22 mouse cellular contexts compared by ENCODE assay signal in genomic region chr10:44388706-44389233, GRCm38 (mm10).
DNase-seq lines count a peak whose midpoint lies in the region; ATAC-seq and TF ChIP-seq lines count a peak whose summit lies in the region.
"Had no signal": no experiment of that assay in that cellular context is flagged by ENCODE, and none has a peak within 500 bp of the region (broad histone marks: within the 10 kb centered on the region; RNA-seq: fewer than 3 reads in every experiment).

No protein-coding gene starts in this region.

- H3K9ac ChIP-seq in lung, embryonic 15.5 days: no peak overlapping the region
- no peak overlapping the region for H3K9ac ChIP-seq in lung, postnatal 0 days (replicated peaks; ENCODE audit: low read depth)
- H3K9ac ChIP-seq in midbrain, postnatal 0 days (replicated peaks; ENCODE audit: low read length, poor library complexity, severe bottlenecking): no peak overlapping the region
- H3K9ac ChIP-seq: forebrain, postnatal 0 days; hindbrain, embryonic 12.5 days; hindbrain, embryonic 15.5 days had no signal

- H3K36me3 ChIP-seq in lung, embryonic 15.5 days: no peaks in the 10 kb centered on the region
- H3K36me3 ChIP-seq in lung, postnatal 0 days (ENCODE audit: insufficient read depth, low read length): no peaks in the 10 kb centered on the region
- H3K36me3 ChIP-seq in midbrain, postnatal 0 days (ENCODE audit: insufficient read depth, low read length): no peaks in the 10 kb centered on the region
- no peaks in the 10 kb centered on the region for H3K36me3 ChIP-seq in midbrain, embryonic 10.5 days
- no peaks in the 10 kb centered on the region for H3K36me3 ChIP-seq in forebrain, embryonic 10.5 days (replicated peaks)
- H3K36me3 ChIP-seq: G1E; hindbrain, embryonic 12.5 days; hindbrain, embryonic 15.5 days had no signal

- H3K27ac ChIP-seq in lung, embryonic 15.5 days: 0 out of 2 replicates have a peak overlapping the region, but pooled peaks have one; percentile 10
- H3K27ac ChIP-seq in lung, postnatal 0 days (ENCODE audit: low read length): no peak overlapping the region
- H3K27ac ChIP-seq in midbrain, postnatal 0 days (ENCODE audit: low read depth, low read length): no peak overlapping the region
- no peak overlapping the region for H3K27ac ChIP-seq in midbrain, embryonic 10.5 days (replicated peaks)
- no peak overlapping the region for H3K27ac ChIP-seq in forebrain, embryonic 10.5 days
- H3K27ac ChIP-seq: gastrocnemius, adult 2 months; hindbrain, embryonic 12.5 days; hindbrain, embryonic 15.5 days had no signal

- no peak overlapping the region for H3K4me2 ChIP-seq in lung, embryonic 15.5 days
- no peak overlapping the region for H3K4me2 ChIP-seq in lung, postnatal 0 days (replicated peaks; ENCODE audit: low read depth, low read length)
- no peak overlapping the region for H3K4me2 ChIP-seq in midbrain, postnatal 0 days (ENCODE audit: low read depth, low read length, poor library complexity, severe bottlenecking)
- H3K4me2 ChIP-seq: heart, embryonic 11.5 days; hindbrain, embryonic 12.5 days; hindbrain, embryonic 15.5 days had no signal

- no peak for TF ChIP-seq EP300 in lung, postnatal 0 days (IDR thresholded peaks at IDR 0.05)

- ATAC-seq in lung, embryonic 15.5 days (ENCODE audit: borderline replicate concordance, extremely low read depth, low FRiP score, low TSS enrichment): peak; percentile 56; the same call in 1 of the 2 replicates
- no peak; the same call in 1 of the 2 replicates for ATAC-seq in lung, postnatal 0 days
- ATAC-seq in midbrain, postnatal 0 days (ENCODE audit: low FRiP score): 0 out of 2 replicates have a peak, but pooled peaks have one; percentile 9
- ATAC-seq: CD4-positive, CD25-positive, alpha-beta regulatory T cell, adult 4 months; forebrain, embryonic 14.5 days; forebrain, postnatal 0 days; Patski had no signal

- DNase-seq in lung, postnatal 0 days (ENCODE audit: low spot score): no peak
- DNase-seq in midbrain, postnatal 0 days (ENCODE audit: low spot score): no peak
- DNase-seq in midbrain, embryonic 10.5 days (ENCODE audit: low spot score): no peak
- DNase-seq in brain, adult 2 months (ENCODE audit: low read depth, low spot score): peak; percentile 27
- no peak for DNase-seq in forebrain, embryonic 10.5 days (ENCODE audit: extremely low spot score, low spot score)
- DNase-seq: adrenal gland, adult 8-10 months; adrenal gland, postnatal 25 days; cerebellum, adult 18-20 months; cerebellum, adult 9-10 months; cerebellum, postnatal 14 days; forebrain, postnatal 0 days; gastrocnemius, adult 2 months; gastrocnemius, postnatal 14 days; heart, adult 11 months had no signal

- no peak overlapping the region for H3K4me3 ChIP-seq in lung, embryonic 15.5 days
- no peak overlapping the region for H3K4me3 ChIP-seq in lung, postnatal 0 days (ENCODE audit: low read depth, low read length)
- no peak overlapping the region for H3K4me3 ChIP-seq in midbrain, postnatal 0 days (ENCODE audit: low read depth, low read length)
- no peak overlapping the region for H3K4me3 ChIP-seq in midbrain, embryonic 10.5 days
- no peak overlapping the region for H3K4me3 ChIP-seq in forebrain, embryonic 10.5 days
- H3K4me3 ChIP-seq: gastrocnemius, adult 2 months; hindbrain, embryonic 12.5 days; hindbrain, embryonic 15.5 days had no signal

- TF ChIP-seq CTCF in lung, postnatal 0 days (IDR thresholded peaks at IDR 0.05): no peak
- no peak for TF ChIP-seq CTCF in midbrain, postnatal 0 days (IDR thresholded peaks at IDR 0.05)

- WGBS in lung, embryonic 15.5 days: 44% methylated on average over 11 of the region's 11 CpGs
- 34% methylated on average over 11 of the region's 11 CpGs for WGBS in lung, postnatal 0 days
- 55% methylated on average over 11 of the region's 11 CpGs for WGBS in midbrain, postnatal 0 days
- 89% methylated on average over 11 of the region's 11 CpGs for WGBS in midbrain, embryonic 10.5 days
- 86% methylated on average over 11 of the region's 11 CpGs for whole genome bisulfite sequencing in forebrain, embryonic 10.5 days

- H3K9me3 ChIP-seq in lung, embryonic 15.5 days: no peaks in the 10 kb centered on the region
- no peaks in the 10 kb centered on the region for H3K9me3 ChIP-seq in lung, postnatal 0 days (ENCODE audit: low read length)
- no peaks in the 10 kb centered on the region for H3K9me3 ChIP-seq in midbrain, postnatal 0 days (ENCODE audit: low read length)
- H3K9me3 ChIP-seq in midbrain, embryonic 10.5 days (replicated peaks): no peaks in the 10 kb centered on the region
- H3K9me3 ChIP-seq in forebrain, embryonic 10.5 days: no peaks in the 10 kb centered on the region
- H3K9me3 ChIP-seq: G1E; hindbrain, embryonic 12.5 days; hindbrain, embryonic 15.5 days had no signal

- H3K27me3 ChIP-seq in lung, embryonic 15.5 days: no peaks in the 10 kb centered on the region
- H3K27me3 ChIP-seq in lung, postnatal 0 days (replicated peaks; ENCODE audit: insufficient read depth, low read length): no peaks in the 10 kb centered on the region
- H3K27me3 ChIP-seq in midbrain, postnatal 0 days (ENCODE audit: insufficient read depth, low read length): no peaks in the 10 kb centered on the region
- H3K27me3 ChIP-seq in midbrain, embryonic 10.5 days (ENCODE audit: low read depth, poor library complexity, severe bottlenecking): no peaks in the 10 kb centered on the region
- no peaks in the 10 kb centered on the region for H3K27me3 ChIP-seq in forebrain, embryonic 10.5 days (ENCODE audit: poor library complexity, severe bottlenecking)
- H3K27me3 ChIP-seq: hindbrain, embryonic 12.5 days; hindbrain, embryonic 15.5 days; Patski had no signal

- peaks cover 10% of the 10 kb centered on the region; the same call in 1 of the 2 replicates for H3K4me1 ChIP-seq in lung, embryonic 15.5 days
- H3K4me1 ChIP-seq in lung, postnatal 0 days (ENCODE audit: insufficient read depth, low read depth, low read length): no peaks in the 10 kb centered on the region
- no peaks in the 10 kb centered on the region for H3K4me1 ChIP-seq in midbrain, postnatal 0 days (ENCODE audit: insufficient read depth, low read length)
- 0 out of 2 replicates have a peak, but pooled peaks cover 5% of the 10 kb centered on the region for H3K4me1 ChIP-seq in midbrain, embryonic 10.5 days
- H3K4me1 ChIP-seq in forebrain, embryonic 10.5 days: peaks cover 5% of the 10 kb centered on the region
